Mouse (Mus musculus) stomach, embryonic 16.5 days (tissue): ENCODE measurements around the gene Rbfox3. TPM values are rescaled to one million over a fixed set of nuclear protein-coding genes. Genes with fewer than 3 reads are reported as not detected.

Experiments
- ATAC-seq: fragments of 200-750 bp; cut with Nextera tagmentation; 2 replicates; pipeline ENCODE4 v1.8.0; 2017; ENCODE audit warnings: moderate number of reproducible peaks, moderate TSS enrichment; ENCODE audit not compliant: insufficient read depth, low FRiP score
- H3K27ac ChIP-seq: fragments of 300-500 bp; sonication (generic); 2 replicates; pipeline ENCODE4 v1.5.1; 2014; ENCODE audit warnings: low read length
- H3K27me3 ChIP-seq: fragments of 300-500 bp; sonication (generic); 2 replicates; pipeline ENCODE4 v1.6.1; 2014; ENCODE audit warnings: low read length, control low read depth, mixed read lengths; ENCODE audit not compliant: control insufficient read depth, insufficient read depth
- H3K36me3 ChIP-seq: fragments of 300-500 bp; sonication (generic); 2 replicates; pipeline ENCODE4 v1.6.1; 2014; ENCODE audit warnings: low read length; ENCODE audit not compliant: control insufficient read depth, insufficient read depth
- H3K4me1 ChIP-seq: fragments of 300-500 bp; sonication (generic); 2 replicates; pipeline ENCODE4 v1.6.1; 2014; ENCODE audit warnings: low read length, control low read depth, mixed read lengths; ENCODE audit not compliant: control insufficient read depth, insufficient read depth
- H3K4me2 ChIP-seq: fragments of 300-500 bp; sonication (generic); 2 replicates; pipeline ENCODE4 v1.6.1; 2014; ENCODE audit warnings: low read depth, low read length, mixed read lengths
- H3K4me3 ChIP-seq: fragments of 300-500 bp; sonication (generic); replicated peaks from 2 replicates; pipeline ENCODE4 v1.5.1; 2014; ENCODE audit warnings: mild to moderate bottlenecking, low read length
- H3K9ac ChIP-seq: fragments of 300-500 bp; sonication (generic); 2 replicates; pipeline ENCODE4 v1.6.1; 2014; ENCODE audit warnings: low read length
- H3K9me3 ChIP-seq: fragments of 300-500 bp; sonication (generic); replicated peaks from 2 replicates; pipeline ENCODE4 v1.6.1; 2016; ENCODE audit warnings: low read length, control low read depth; ENCODE audit not compliant: control insufficient read depth
- WGBS: fragments of 180-500 bp; shearing (Covaris S2); extraction: QIAGEN DNeasy Blood & Tissue Kit; methylation state at CpG from one replicate; pipeline ENCODE4 v1.1.7; 2014; 5-methylcytosine and 5-hydroxymethylcytosine counted together
- polyA plus RNA-seq: library from polyadenylated mRNA; unstranded; fragments of >200 nt; fragmentation: Nextera tagmentation; extraction: Ambion mirVana; gene quantifications from 2 replicates; pipeline ENCODE4 v1.2.1, GENCODE M21; 2015

The Rbfox3 gene
- polyA plus RNA-seq, 1 experiment from 2014 or later: 1.1 TPM

- Histone ChIP-seq H3K9ac (no peak overlapping the region), H3K4me3 (no peak overlapping the region), H3K9me3 (peaks cover 6% of the 10 kb centered on the region; the same call in 1 of the 2 replicates), H3K27me3 (no peaks in the 10 kb centered on the region), H3K4me1 (peaks cover 5% of the 10 kb centered on the region; the same call in 1 of the 2 replicates), H3K27ac (no peak overlapping the region), H3K36me3 (no peaks in the 10 kb centered on the region), H3K4me2 (no peak overlapping the region)
- no peak for ATAC-seq
- WGBS: 66% methylated on average over 6 of the region's 6 CpGs
These were observed 451.1 kb downstream of the Rbfox3 start for GRCm38 (mm10) chr11:118460280-118460679.

GRCm38 (mm10) chr11:118459536-118459935 is 451.9 kb downstream of the Rbfox3 start:
- no peaks in the 10 kb centered on the region for H3K36me3 ChIP-seq
- WGBS: 64% methylated on average over 4 of the region's 4 CpGs
- H3K9me3 ChIP-seq: peaks cover 6% of the 10 kb centered on the region; the same call in 1 of the 2 replicates
- no peak for ATAC-seq
- peaks cover 5% of the 10 kb centered on the region; the same call in 1 of the 2 replicates for H3K4me1 ChIP-seq
- 0 out of 2 replicates have a peak overlapping the region, but pooled peaks have one; percentile 46 for H3K27ac ChIP-seq
- no peak overlapping the region for H3K9ac ChIP-seq
- H3K4me2 ChIP-seq: no peak overlapping the region
- H3K4me3 ChIP-seq: no peak overlapping the region
- no peaks in the 10 kb centered on the region for H3K27me3 ChIP-seq

- H3K4me2 ChIP-seq: no peak overlapping the region
- ATAC-seq: peak; percentile 38; the same call in 1 of the 2 replicates
- WGBS: 47% methylated on average over 8 of the region's 8 CpGs
- peaks cover 5% of the 10 kb centered on the region; the same call in 1 of the 2 replicates for H3K4me1 ChIP-seq
- peaks cover 6% of the 10 kb centered on the region; the same call in 1 of the 2 replicates for H3K9me3 ChIP-seq
- H3K27ac ChIP-seq: peak overlapping the region; percentile 46; the same call in 1 of the 2 replicates
- H3K4me3 ChIP-seq: no peak overlapping the region
- H3K27me3 ChIP-seq: no peaks in the 10 kb centered on the region
- no peaks in the 10 kb centered on the region for H3K36me3 ChIP-seq
- H3K9ac ChIP-seq: no peak overlapping the region
These were observed 452.3 kb downstream of the Rbfox3 start for GRCm38 (mm10) chr11:118459051-118459450.

GRCm38 (mm10) chr11:118456937-118457336 is 454.5 kb downstream of the Rbfox3 start:
- no peaks in the 10 kb centered on the region for H3K36me3 ChIP-seq
- no peak overlapping the region for H3K4me3 ChIP-seq
- H3K9me3 ChIP-seq: peaks cover 6% of the 10 kb centered on the region; the same call in 1 of the 2 replicates
- peaks cover 5% of the 10 kb centered on the region; the same call in 1 of the 2 replicates for H3K4me1 ChIP-seq
- H3K27me3 ChIP-seq: no peaks in the 10 kb centered on the region
- no peak for ATAC-seq
- H3K4me2 ChIP-seq: no peak overlapping the region
- WGBS: 74% methylated on average over 11 of the region's 11 CpGs
- no peak overlapping the region for H3K27ac ChIP-seq
- H3K9ac ChIP-seq: no peak overlapping the region

GRCm38 (mm10) chr11:118455788-118456187 is 455.6 kb downstream of the Rbfox3 start:
- no peak overlapping the region for H3K4me2 ChIP-seq
- WGBS: 71% methylated on average over 6 of the region's 6 CpGs
- ATAC-seq: no peak
- no peak overlapping the region for H3K4me3 ChIP-seq
- H3K9ac ChIP-seq: no peak overlapping the region
- peaks cover 6% of the 10 kb centered on the region; the same call in 1 of the 2 replicates for H3K9me3 ChIP-seq
- no peak overlapping the region for H3K27ac ChIP-seq
- H3K27me3 ChIP-seq: no peaks in the 10 kb centered on the region
- H3K4me1 ChIP-seq: peaks cover 5% of the 10 kb centered on the region; the same call in 1 of the 2 replicates
- H3K36me3 ChIP-seq: no peaks in the 10 kb centered on the region

GRCm38 (mm10) chr11:118453886-118454671 is 457.3 kb downstream of the Rbfox3 start:
- ATAC-seq: no peak
- no peak overlapping the region for H3K27ac ChIP-seq
- H3K9ac ChIP-seq: no peak overlapping the region
- H3K4me3 ChIP-seq: no peak overlapping the region
- H3K9me3 ChIP-seq: no peaks in the 10 kb centered on the region
- H3K4me1 ChIP-seq: peaks cover 4% of the 10 kb centered on the region; the same call in 1 of the 2 replicates
- WGBS: 70% methylated on average over 11 of the region's 11 CpGs
- H3K4me2 ChIP-seq: no peak overlapping the region
- H3K27me3 ChIP-seq: no peaks in the 10 kb centered on the region
- H3K36me3 ChIP-seq: no peaks in the 10 kb centered on the region

- no peak overlapping the region for H3K4me2 ChIP-seq
- 79% methylated on average over 2 of the region's 2 CpGs for WGBS
- no peaks in the 10 kb centered on the region for H3K4me1 ChIP-seq
These were observed 458.4 kb downstream of the Rbfox3 start for GRCm38 (mm10) chr11:118452955-118453354.

GRCm38 (mm10) chr11:118451211-118451610 is 460.2 kb downstream of the Rbfox3 start:
- ATAC-seq: no peak
- Histone ChIP-seq H3K4me1 (no peaks in the 10 kb centered on the region), H3K27ac (no peak overlapping the region), H3K4me3 (no peak overlapping the region), H3K9ac (no peak overlapping the region), H3K9me3 (no peaks in the 10 kb centered on the region), H3K4me2 (no peak overlapping the region), H3K36me3 (no peaks in the 10 kb centered on the region), H3K27me3 (no peaks in the 10 kb centered on the region)
- WGBS: 81% methylated on average over 6 of the region's 6 CpGs

More at GRCm38 (mm10) chr11:118452955-118453354, 458.4 kb downstream of the Rbfox3 start:
- Histone ChIP-seq H3K27me3 (no peaks in the 10 kb centered on the region), H3K4me3 (no peak overlapping the region), H3K27ac (no peak overlapping the region), H3K9me3 (no peaks in the 10 kb centered on the region), H3K36me3 (no peaks in the 10 kb centered on the region), H3K9ac (no peak overlapping the region)
- no peak for ATAC-seq

GRCm38 (mm10) chr11:118448385-118448784 is 463.0 kb downstream of the Rbfox3 start:
- H3K36me3 ChIP-seq: no peaks in the 10 kb centered on the region
- H3K27me3 ChIP-seq: no peaks in the 10 kb centered on the region
- no peak overlapping the region for H3K9ac ChIP-seq
- H3K4me1 ChIP-seq: 0 out of 2 replicates have a peak, but pooled peaks cover 2% of the 10 kb centered on the region
- H3K4me2 ChIP-seq: no peak overlapping the region
- H3K4me3 ChIP-seq: no peak overlapping the region
- H3K9me3 ChIP-seq: no peaks in the 10 kb centered on the region
- no peak for ATAC-seq
- H3K27ac ChIP-seq: no peak overlapping the region
- 72% methylated on average over 8 of the region's 8 CpGs for WGBS
